Mouse (Mus musculus): Measurements from ENCODE around the gene Gm9747. TPM values are rescaled to one million over a fixed set of nuclear protein-coding genes. Genes with fewer than 3 reads are reported as not detected.

Gene Gm9747
- polyA plus RNA-seq, 1 experiment from 2014 or later = 28.5 TPM

DNA sequence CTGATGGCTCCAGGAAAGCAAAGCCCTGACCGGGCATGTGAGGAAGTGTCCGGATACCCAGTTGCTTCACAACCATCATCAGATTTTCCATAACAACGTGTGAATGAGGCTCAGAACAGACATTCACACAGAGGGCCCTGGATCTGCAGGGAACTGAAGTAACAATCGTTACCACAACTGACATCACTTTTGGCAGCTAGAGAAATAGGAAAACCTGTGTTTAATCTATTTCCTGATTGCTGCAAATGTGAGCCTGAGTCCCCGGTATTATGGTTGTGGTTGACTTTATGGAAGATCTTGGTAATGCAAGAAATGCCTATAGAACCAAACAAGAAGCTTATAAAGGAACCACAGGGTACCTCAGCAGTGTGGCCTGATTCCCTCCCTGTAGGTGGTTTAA, 12.1 kb downstream of the Gm9747 start:
- Histone ChIP-seq H3K4me1 (ENCODE audit: control insufficient read depth, insufficient read depth, low read length) (0 out of 2 replicates have a peak, but pooled peaks cover 5% of the 10 kb centered on the region), H3K9me3 (replicated peaks; ENCODE audit: control insufficient read depth, low read length) (no peaks in the 10 kb centered on the region), H3K36me3 (ENCODE audit: control insufficient read depth, insufficient read depth, low read length) (no peaks in the 10 kb centered on the region), H3K27ac (ENCODE audit: low read depth, low read length) (no peak overlapping the region), H3K4me3 (ENCODE audit: low read depth, low read length) (no peak overlapping the region), H3K27me3 (replicated peaks; ENCODE audit: control insufficient read depth, insufficient read depth, low read length) (no peaks in the 10 kb centered on the region), H3K9ac (ENCODE audit: low read length) (no peak overlapping the region), H3K4me2 (ENCODE audit: low read length) (no peak overlapping the region)
- WGBS = 80% methylated on average over 5 of the region's 5 CpGs
- ATAC-seq = no peak
- DNase-seq (ENCODE audit: low spot score) = no peak

DNA sequence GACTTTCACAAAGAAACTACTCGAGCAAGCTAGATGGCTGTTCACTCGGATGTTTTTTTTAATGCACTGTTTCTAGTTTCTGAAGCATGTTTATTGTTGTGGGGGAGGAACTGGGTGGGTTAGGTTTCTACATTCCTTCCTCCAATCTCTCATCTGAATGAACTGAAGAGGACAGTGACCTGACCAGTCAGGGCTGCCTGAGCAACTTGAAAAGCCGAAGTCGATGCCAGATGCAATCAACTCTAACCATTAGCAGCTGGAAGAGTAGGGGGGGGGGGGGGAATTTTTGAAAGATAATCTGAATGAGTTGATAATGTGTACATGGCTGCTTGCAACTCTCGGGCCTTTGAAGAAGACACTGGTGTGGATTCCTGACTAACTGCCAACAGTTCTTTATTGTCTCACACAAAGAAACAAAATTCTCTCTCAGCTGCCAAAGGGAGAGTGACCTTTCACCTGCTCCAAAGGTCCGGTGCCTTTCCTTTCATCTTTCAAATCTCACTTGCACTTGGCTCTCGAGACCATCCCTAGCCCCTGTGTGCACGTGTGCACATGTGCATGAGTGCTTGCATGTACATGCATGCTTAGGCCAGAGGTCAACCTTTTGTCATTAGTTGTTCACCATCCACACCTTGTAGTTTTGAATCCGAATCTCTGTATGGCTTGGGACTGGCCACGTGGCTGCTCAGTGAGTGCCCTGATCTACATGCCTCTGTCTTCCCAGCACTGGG, 14.5 kb downstream of the Gm9747 start:
- ATAC-seq (no peak), DNase-seq (ENCODE audit: low spot score) (no peak)
- H3K4me2 ChIP-seq (ENCODE audit: low read length) = no peak overlapping the region
- 0 out of 2 replicates have a peak, but pooled peaks cover 2% of the 10 kb centered on the region for H3K36me3 ChIP-seq (ENCODE audit: control insufficient read depth, insufficient read depth, low read length)
- no peak overlapping the region for H3K27ac ChIP-seq (ENCODE audit: low read depth, low read length)
- H3K4me3 ChIP-seq (ENCODE audit: low read depth, low read length) = no peak overlapping the region
- 0 out of 2 replicates have a peak, but pooled peaks cover 5% of the 10 kb centered on the region for H3K4me1 ChIP-seq (ENCODE audit: control insufficient read depth, insufficient read depth, low read length)
- H3K27me3 ChIP-seq (replicated peaks; ENCODE audit: control insufficient read depth, insufficient read depth, low read length) = no peaks in the 10 kb centered on the region
- H3K9me3 ChIP-seq (replicated peaks; ENCODE audit: control insufficient read depth, low read length) = no peaks in the 10 kb centered on the region
- WGBS = 77% methylated on average over 10 of the region's 10 CpGs
- no peak overlapping the region for H3K9ac ChIP-seq (ENCODE audit: low read length)

DNA sequence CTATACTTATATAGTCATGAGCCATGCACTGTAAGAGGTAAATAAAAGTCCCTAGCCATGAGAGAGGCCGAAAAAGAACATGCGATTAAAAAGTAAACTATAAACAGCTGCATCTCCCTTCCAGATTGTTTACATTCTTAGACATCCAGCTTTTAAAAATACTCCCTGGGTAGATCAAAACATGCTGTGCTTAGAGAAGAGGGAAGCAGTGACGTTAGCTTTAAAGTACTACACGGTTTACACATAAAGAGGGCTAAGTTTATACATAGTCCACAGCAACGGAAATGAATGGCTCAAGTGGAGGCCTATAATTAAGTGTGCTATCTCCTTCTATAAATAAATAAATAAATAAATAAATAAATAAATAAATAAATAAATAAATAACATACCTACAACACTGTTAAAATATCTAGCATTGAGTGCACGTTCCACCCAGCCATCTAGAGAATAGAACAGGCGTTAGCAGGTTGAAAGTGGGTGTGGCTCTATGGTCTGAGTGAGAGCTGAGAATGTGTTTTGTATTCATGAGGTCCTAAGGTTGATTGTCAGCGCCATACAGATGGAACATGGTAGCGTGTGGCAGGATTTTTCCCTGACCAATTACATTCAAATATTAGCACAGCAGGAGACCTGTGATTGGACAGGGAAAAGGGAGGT, 21.0 kb downstream of the Gm9747 start:
- H3K27ac ChIP-seq (ENCODE audit: low read depth, low read length) = no peak overlapping the region
- no peak overlapping the region for H3K4me2 ChIP-seq (ENCODE audit: low read length)
- no peaks in the 10 kb centered on the region for H3K27me3 ChIP-seq (replicated peaks; ENCODE audit: control insufficient read depth, insufficient read depth, low read length)
- DNase-seq (ENCODE audit: low spot score) (no peak), ATAC-seq (no peak; the same call in 1 of the 2 replicates)
- 85% methylated on average over 9 of the region's 9 CpGs for WGBS
- H3K4me1 ChIP-seq (ENCODE audit: control insufficient read depth, insufficient read depth, low read length) = no peaks in the 10 kb centered on the region
- no peak overlapping the region for H3K4me3 ChIP-seq (ENCODE audit: low read depth, low read length)
- H3K9me3 ChIP-seq (replicated peaks; ENCODE audit: control insufficient read depth, low read length) = no peaks in the 10 kb centered on the region
- H3K9ac ChIP-seq (ENCODE audit: low read length) = no peak overlapping the region
- 0 out of 2 replicates have a peak, but pooled peaks cover 2% of the 10 kb centered on the region for H3K36me3 ChIP-seq (ENCODE audit: control insufficient read depth, insufficient read depth, low read length)

DNA sequence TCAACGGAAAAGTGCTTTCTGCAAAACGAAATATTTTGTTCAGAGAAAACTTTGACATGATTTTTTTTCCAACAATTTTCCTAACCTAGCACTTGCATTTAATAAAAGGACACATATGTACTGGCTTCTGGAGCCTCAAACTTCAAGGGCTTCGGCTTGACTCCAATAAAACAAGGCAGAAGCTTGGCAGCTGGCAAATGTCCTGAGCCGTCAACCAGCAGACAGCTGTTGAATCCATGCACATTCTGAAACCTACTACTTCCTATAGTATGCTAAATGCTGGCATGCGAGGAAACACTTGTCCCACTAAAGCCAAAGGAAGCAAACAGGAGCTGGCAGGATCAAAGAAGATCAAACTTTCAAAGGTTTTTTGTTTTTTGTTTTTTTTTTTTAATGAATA, 24.5 kb downstream of the Gm9747 start:
- Histone ChIP-seq H3K27me3 (replicated peaks; ENCODE audit: control insufficient read depth, insufficient read depth, low read length) (no peaks in the 10 kb centered on the region), H3K9ac (ENCODE audit: low read length) (no peak overlapping the region), H3K27ac (ENCODE audit: low read depth, low read length) (no peak overlapping the region), H3K4me2 (ENCODE audit: low read length) (no peak overlapping the region), H3K36me3 (ENCODE audit: control insufficient read depth, insufficient read depth, low read length) (no peaks in the 10 kb centered on the region), H3K9me3 (replicated peaks; ENCODE audit: control insufficient read depth, low read length) (no peaks in the 10 kb centered on the region), H3K4me1 (ENCODE audit: control insufficient read depth, insufficient read depth, low read length) (peaks cover 6% of the 10 kb centered on the region; the same call in 1 of the 2 replicates), H3K4me3 (ENCODE audit: low read depth, low read length) (no peak overlapping the region)
- ATAC-seq (no peak), DNase-seq (ENCODE audit: low spot score) (peak; percentile 44)
- 64% methylated on average over 5 of the region's 5 CpGs for WGBS

DNA sequence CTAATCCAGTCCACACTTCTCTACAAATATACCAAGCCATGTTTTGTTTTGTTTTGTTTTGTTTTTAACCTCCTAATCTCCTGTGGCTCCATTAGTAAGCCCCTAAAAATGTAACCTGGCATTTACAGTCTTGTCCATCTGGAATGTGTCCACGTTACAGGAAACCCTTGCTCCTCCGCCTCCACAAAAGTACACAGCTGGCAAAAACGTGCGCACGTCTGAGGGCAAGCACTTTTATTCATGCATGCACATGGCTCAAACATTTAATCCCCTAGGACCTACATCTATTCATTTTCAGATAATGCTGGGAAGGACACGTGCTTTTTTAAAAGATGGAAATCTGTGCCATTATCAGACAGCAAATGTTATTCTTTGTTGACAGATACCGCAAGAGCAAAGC, 25.4 kb downstream of the Gm9747 start:
- 48% methylated on average over 7 of the region's 7 CpGs for WGBS
- no peak for ATAC-seq
- no peak overlapping the region for H3K27ac ChIP-seq (ENCODE audit: low read depth, low read length)

DNA sequence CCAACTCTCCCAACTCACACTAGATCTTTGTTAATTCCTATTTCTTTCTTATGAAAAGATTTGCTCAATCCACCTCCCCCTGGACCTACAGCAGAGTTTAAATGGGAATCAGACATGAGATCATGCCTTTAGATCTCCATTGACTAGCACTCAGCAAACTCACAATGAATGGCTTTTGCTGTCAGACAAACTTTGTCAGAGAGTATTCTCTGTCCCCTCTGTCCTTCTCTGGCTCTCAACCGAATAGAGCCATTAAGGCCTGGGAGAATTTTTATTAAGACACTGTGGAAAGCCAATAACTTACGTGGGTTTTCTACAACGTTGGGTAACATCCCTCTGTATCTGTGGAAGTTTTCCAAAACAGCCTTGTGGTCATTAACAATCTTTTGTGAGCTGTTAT, 27.1 kb downstream of the Gm9747 start:
- DNase-seq (ENCODE audit: low spot score) = peak; percentile 37
- no peak overlapping the region for H3K4me3 ChIP-seq (ENCODE audit: low read depth, low read length)
- H3K4me2 ChIP-seq (ENCODE audit: low read length) = no peak overlapping the region
- H3K4me1 ChIP-seq (ENCODE audit: control insufficient read depth, insufficient read depth, low read length) = peaks cover 6% of the 10 kb centered on the region; the same call in 1 of the 2 replicates
- H3K36me3 ChIP-seq (ENCODE audit: control insufficient read depth, insufficient read depth, low read length) = no peaks in the 10 kb centered on the region
- H3K9me3 ChIP-seq (replicated peaks; ENCODE audit: control insufficient read depth, low read length) = no peaks in the 10 kb centered on the region
- 19% methylated on average over 3 of the region's 3 CpGs for WGBS
- H3K9ac ChIP-seq (ENCODE audit: low read length) = no peak overlapping the region
- no peak; the same call in 1 of the 2 replicates for ATAC-seq
- H3K27me3 ChIP-seq (replicated peaks; ENCODE audit: control insufficient read depth, insufficient read depth, low read length) = no peaks in the 10 kb centered on the region
- H3K27ac ChIP-seq (ENCODE audit: low read depth, low read length) = no peak overlapping the region

More for the DNA sequence above, 25.4 kb downstream of the Gm9747 start:
- Histone ChIP-seq H3K4me2 (ENCODE audit: low read length) (no peak overlapping the region), H3K27me3 (replicated peaks; ENCODE audit: control insufficient read depth, insufficient read depth, low read length) (no peaks in the 10 kb centered on the region), H3K4me3 (ENCODE audit: low read depth, low read length) (no peak overlapping the region), H3K36me3 (ENCODE audit: control insufficient read depth, insufficient read depth, low read length) (no peaks in the 10 kb centered on the region), H3K9me3 (replicated peaks; ENCODE audit: control insufficient read depth, low read length) (no peaks in the 10 kb centered on the region), H3K9ac (ENCODE audit: low read length) (no peak overlapping the region), H3K4me1 (ENCODE audit: control insufficient read depth, insufficient read depth, low read length) (peaks cover 6% of the 10 kb centered on the region; the same call in 1 of the 2 replicates)
- no peak for DNase-seq (ENCODE audit: low spot score)

DNA sequence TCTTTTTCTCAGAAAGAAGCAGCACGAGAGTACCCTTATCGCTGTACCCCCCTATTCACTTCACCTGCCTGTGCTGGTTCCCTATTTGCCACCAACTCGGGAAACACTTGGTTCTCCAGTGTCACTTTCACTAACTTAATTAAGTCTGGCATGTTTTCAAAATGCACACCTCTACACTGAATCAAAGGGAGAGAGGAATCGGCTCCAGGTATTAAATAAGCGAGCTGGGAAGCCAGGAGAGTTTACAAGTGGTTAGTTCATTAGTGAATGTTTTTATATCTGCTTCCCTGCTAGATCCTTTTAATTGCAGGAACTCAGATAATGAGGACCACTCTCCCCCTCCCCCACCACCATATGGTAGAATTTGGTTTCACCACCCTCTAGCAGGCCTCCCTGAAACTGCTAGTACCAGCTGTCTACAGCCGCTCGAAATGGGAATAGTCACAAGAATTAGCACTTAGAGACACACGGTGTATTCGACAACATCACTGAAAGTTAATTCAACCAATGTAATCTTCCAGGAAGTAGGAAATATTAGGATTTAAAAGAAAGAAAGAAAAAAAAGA, 28.2 kb downstream of the Gm9747 start:
- Histone ChIP-seq H3K9me3 (replicated peaks; ENCODE audit: control insufficient read depth, low read length) (no peaks in the 10 kb centered on the region), H3K27ac (ENCODE audit: low read depth, low read length) (no peak overlapping the region), H3K4me3 (ENCODE audit: low read depth, low read length) (no peak overlapping the region), H3K9ac (ENCODE audit: low read length) (no peak overlapping the region), H3K27me3 (replicated peaks; ENCODE audit: control insufficient read depth, insufficient read depth, low read length) (no peaks in the 10 kb centered on the region), H3K36me3 (ENCODE audit: control insufficient read depth, insufficient read depth, low read length) (no peaks in the 10 kb centered on the region), H3K4me2 (ENCODE audit: low read length) (peak overlapping the region; percentile 9; the same call in 1 of the 2 replicates), H3K4me1 (ENCODE audit: control insufficient read depth, insufficient read depth, low read length) (peaks cover 6% of the 10 kb centered on the region; the same call in 1 of the 2 replicates)
- WGBS = 15% methylated on average over 9 of the region's 9 CpGs
- DNase-seq (ENCODE audit: low spot score) = peak; percentile 92
- peak; percentile 93 for ATAC-seq

DNA sequence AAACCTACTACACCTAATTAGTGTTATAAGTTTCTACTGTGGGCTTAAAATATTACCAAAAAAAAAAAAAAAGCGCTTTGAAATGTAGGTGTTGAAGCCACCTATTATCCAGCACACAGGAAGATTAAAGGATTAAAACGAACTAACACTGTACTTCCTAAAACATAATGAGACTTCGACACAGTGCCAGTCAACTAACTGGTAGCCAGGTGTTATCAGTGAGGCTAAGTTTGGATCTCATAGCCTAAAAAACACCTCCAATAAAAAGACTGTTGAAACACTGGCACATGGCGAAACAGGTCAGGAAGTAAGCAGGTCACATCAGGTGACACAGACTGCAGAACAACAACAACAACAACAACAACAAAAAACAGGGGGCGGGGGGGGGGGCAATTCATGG, 28.7 kb downstream of the Gm9747 start:
- 50% methylated on average over 5 of the region's 5 CpGs for WGBS
- no peaks in the 10 kb centered on the region for H3K9me3 ChIP-seq (replicated peaks; ENCODE audit: control insufficient read depth, low read length)
- H3K27me3 ChIP-seq (replicated peaks; ENCODE audit: control insufficient read depth, insufficient read depth, low read length) = no peaks in the 10 kb centered on the region
- H3K4me3 ChIP-seq (ENCODE audit: low read depth, low read length) = no peak overlapping the region
- ATAC-seq (peak; percentile 56), DNase-seq (ENCODE audit: low spot score) (peak; percentile 30)
- no peak overlapping the region for H3K27ac ChIP-seq (ENCODE audit: low read depth, low read length)
- peaks cover 6% of the 10 kb centered on the region; the same call in 1 of the 2 replicates for H3K4me1 ChIP-seq (ENCODE audit: control insufficient read depth, insufficient read depth, low read length)
- no peaks in the 10 kb centered on the region for H3K36me3 ChIP-seq (ENCODE audit: control insufficient read depth, insufficient read depth, low read length)
- no peak overlapping the region for H3K4me2 ChIP-seq (ENCODE audit: low read length)
- H3K9ac ChIP-seq (ENCODE audit: low read length) = no peak overlapping the region

All from forebrain, embryonic 14.5 days (tissue).